Mouse (Mus musculus) cerebellum, adult 2 months (tissue): ENCODE measurements around the gene Smurf2. TPM values are rescaled to one million over a fixed set of nuclear protein-coding genes. Genes with fewer than 3 reads are reported as not detected.
"Not testable (repeated sequence)": the region's sequence is repeated elsewhere in the genome, so short reads cannot be mapped to it uniquely, and the experiment has no call there.

Experiments
- DNase-seq, 2 experiments: peaks; one replicate each; pipeline ENCODE4 v3.0.0; 2021
- H3K27ac ChIP-seq: fragments of 200-500 bp; 2 replicates; pipeline ENCODE4 v1.5.1; 2012; ENCODE audit warnings: low read length, control low read depth, inconsistent platforms; ENCODE audit not compliant: insufficient read depth
- H3K27me3 ChIP-seq: fragments of 200-500 bp; 2 replicates; pipeline ENCODE4 v1.6.1; 2012; ENCODE audit warnings: inconsistent platforms, mild to moderate bottlenecking, low read length, moderate library complexity; ENCODE audit not compliant: control insufficient read depth, insufficient read depth
- H3K4me1 ChIP-seq: fragments of 200-500 bp; 2 replicates; pipeline ENCODE4 v1.6.1; 2011; ENCODE audit warnings: low read length; ENCODE audit not compliant: control insufficient read depth, insufficient read depth
- H3K4me3 ChIP-seq: fragments of 200-500 bp; replicated peaks from 2 replicates; pipeline ENCODE3; 2011; ENCODE audit warnings: mild to moderate bottlenecking, low read depth, low read length, control low read depth; ENCODE audit not compliant: insufficient read depth
- CTCF ChIP-seq: fragments of 200-500 bp; IDR thresholded peaks from 2 replicates; pipeline ENCODE4 v1.5.1; 2011; ENCODE audit warnings: low read depth, mild to moderate bottlenecking, control low read depth, low read length, moderate library complexity, borderline replicate concordance; ENCODE audit not compliant: insufficient read depth
- POLR2A ChIP-seq: fragments of 200-500 bp; IDR thresholded peaks from 2 replicates; pipeline ENCODE4 v1.6.1; 2011; ENCODE audit warnings: low read length, control low read depth, borderline replicate concordance; ENCODE audit not compliant: insufficient read depth
- WGBS: fragments of 180-500 bp; shearing (Covaris S2); methylation state at CpG from one replicate; pipeline ENCODE4 v1.1.7; 2018; 5-methylcytosine and 5-hydroxymethylcytosine counted together
- polyA plus RNA-seq: library from polyadenylated mRNA; depleted of rRNA; stranded (reverse); fragments of >200 nt; gene quantifications from 2 replicates; pipeline ENCODE4 v1.2.3, GENCODE M21; 2012

Smurf2 gene
- polyA plus RNA-seq, 1 experiment = 16.3 TPM

- TF ChIP-seq CTCF (no peak), POLR2A (no peak)
- H3K27me3 ChIP-seq = no peaks in the 10 kb centered on the region
- WGBS = 28% methylated on average over 3 of the region's 3 CpGs
- H3K27ac ChIP-seq = peak overlapping the region; percentile 91
- H3K4me1 ChIP-seq = peaks cover 79% of the 10 kb centered on the region
- no peak for DNase-seq
- H3K4me3 ChIP-seq = no peak overlapping the region
Observed at GRCm38 (mm10) chr11:106817156-106817555, 103.4 kb downstream of the Smurf2 start.

GRCm38 (mm10) chr11:106816316-106816715 lies 104.2 kb downstream of the Smurf2 start:
- H3K4me1 ChIP-seq = peaks cover 73% of the 10 kb centered on the region
- DNase-seq = no peak
- H3K27me3 ChIP-seq = no peaks in the 10 kb centered on the region
- peak overlapping the region; percentile 91 for H3K27ac ChIP-seq
- TF ChIP-seq POLR2A (no peak), CTCF (no peak)
- no peak overlapping the region for H3K4me3 ChIP-seq
- WGBS = 33% methylated on average over 7 of the region's 7 CpGs

- 63% methylated on average over 2 of the region's 2 CpGs for WGBS
- peak overlapping the region; percentile 91 for H3K27ac ChIP-seq
- no peak for TF ChIP-seq POLR2A
Observed at GRCm38 (mm10) chr11:106815761-106816160, 104.8 kb downstream of the Smurf2 start.

GRCm38 (mm10) chr11:106815331-106815730 lies 105.2 kb downstream of the Smurf2 start:
- H3K27ac ChIP-seq = peak overlapping the region; percentile 91
- no peaks in the 10 kb centered on the region for H3K27me3 ChIP-seq
- no peak for DNase-seq
- no peak overlapping the region for H3K4me3 ChIP-seq
- WGBS = 17% methylated on average over 2 of the region's 2 CpGs
- peaks cover 64% of the 10 kb centered on the region for H3K4me1 ChIP-seq
- TF ChIP-seq CTCF (no peak), POLR2A (no peak)

More at GRCm38 (mm10) chr11:106815761-106816160, 104.8 kb downstream of the Smurf2 start:
- DNase-seq = peak in 1 of 2 experiments; percentile 26
- Histone ChIP-seq H3K27me3 (no peaks in the 10 kb centered on the region), H3K4me3 (no peak overlapping the region), H3K4me1 (peaks cover 68% of the 10 kb centered on the region)

- WGBS = 31% methylated on average over 14 of the region's 14 CpGs
- DNase-seq = peak; percentile 92 to 98
- no peak overlapping the region for H3K4me3 ChIP-seq
Observed at GRCm38 (mm10) chr11:106814601-106815320, 105.8 kb downstream of the Smurf2 start.

GRCm38 (mm10) chr11:106812410-106813136 lies 107.9 kb downstream of the Smurf2 start:
- 85% methylated on average over 7 of the region's 7 CpGs for WGBS
- peak overlapping the region; percentile 90 for H3K27ac ChIP-seq
- peaks cover 39% of the 10 kb centered on the region for H3K4me1 ChIP-seq
- no peak for DNase-seq
- TF ChIP-seq CTCF (no peak), POLR2A (no peak)
- no peak overlapping the region for H3K4me3 ChIP-seq
- H3K27me3 ChIP-seq = no peaks in the 10 kb centered on the region

More at GRCm38 (mm10) chr11:106814601-106815320, 105.8 kb downstream of the Smurf2 start:
- TF ChIP-seq POLR2A = peak; percentile 38; the same call in 1 of the 2 replicates
- TF ChIP-seq CTCF = no peak
- Histone ChIP-seq H3K27me3 (no peaks in the 10 kb centered on the region), H3K4me1 (peaks cover 60% of the 10 kb centered on the region), H3K27ac (peak overlapping the region; percentile 91)

- 73% methylated on average over 1 of the region's 1 CpGs for WGBS
- H3K27ac ChIP-seq, DNase-seq, H3K4me1 ChIP-seq, H3K4me3 ChIP-seq, H3K27me3 ChIP-seq: not testable (repeated sequence)
Observed at GRCm38 (mm10) chr11:106807442-106807841, 113.1 kb downstream of the Smurf2 start.

- H3K4me1 ChIP-seq = peaks cover 13% of the 10 kb centered on the region
- H3K27ac ChIP-seq = peak overlapping the region; percentile 97
- no peak for TF ChIP-seq CTCF
- 0 out of 2 replicates have a peak, but pooled peaks have one; percentile 13 for TF ChIP-seq POLR2A
- no peaks in the 10 kb centered on the region for H3K27me3 ChIP-seq
- H3K4me3 ChIP-seq = no peak overlapping the region
- DNase-seq = peak; percentile 53 to 58
- WGBS = 8% methylated on average over 10 of the region's 10 CpGs
Observed at GRCm38 (mm10) chr11:106802069-106802627, 118.4 kb downstream of the Smurf2 start.
